Mouse (Mus musculus) megakaryocyte, embryonic 14.5 days (primary cell): ENCODE results near the gene Lrba.

Source experiments
- FLI1 ChIP-seq: IDR thresholded peaks from 2 replicates; pipeline ENCODE4 v1.6.1; 2012; ENCODE audit warnings: low read length, inconsistent platforms, mixed read lengths
- GATA1 ChIP-seq: IDR thresholded peaks from 3 replicates; pipeline ENCODE4 v1.6.1; 2012; ENCODE audit warnings: mixed read lengths, low read length, inconsistent platforms, borderline replicate concordance

GRCm38 (mm10) chr3:86797871-86798460 is 573.5 kb downstream of the Lrba start:
- TF ChIP-seq GATA1 (no peak), FLI1 (no peak)
